Mouse (Mus musculus): Measurements from ENCODE around the gene Cd302. TPM values are rescaled to one million over a fixed set of nuclear protein-coding genes. Genes with fewer than 3 reads are reported as not detected.
A peak's percentile ranks its signal among the peaks of the same experiment; 100 is the strongest.

Gene Cd302
- total RNA-seq, 2 experiments from 2014 or later: 19.1 to 19.6 TPM

GRCm38 (mm10) chr2:60260621-60261350 is 23.5 kb downstream of the Cd302 start:
- intact Hi-C loops (cut with DNase I): no loop called here
- no peak for DNase-seq (ENCODE audit: low spot score in 2 of 2)

GRCm38 (mm10) chr2:60259186-60259585 is 25.1 kb downstream of the Cd302 start:
- intact Hi-C loops (cut with DNase I): loop anchor here (10.0 kb wide), 1 partner anchor 156 kb away; no protein-coding TSS in a partner anchor

GRCm38 (mm10) chr2:60256751-60257150 is 27.5 kb downstream of the Cd302 start:
- intact Hi-C loops (cut with DNase I): loop anchor here (10.0 kb wide), 1 partner anchor 158 kb away; no protein-coding TSS in a partner anchor
- DNase-seq (ENCODE audit: low spot score in 2 of 2): no peak

More at GRCm38 (mm10) chr2:60259186-60259585, 25.1 kb downstream of the Cd302 start:
- no peak for DNase-seq (ENCODE audit: low spot score in 2 of 2)

GRCm38 (mm10) chr2:60253506-60253905 is 30.8 kb downstream of the Cd302 start:
- intact Hi-C loops (cut with DNase I): loop anchor here (2.0 to 10.0 kb wide), 3 partner anchors 41 to 161 kb away; no protein-coding TSS in a partner anchor
- DNase-seq (ENCODE audit: low spot score in 2 of 2): peak in 1 of 2 experiments; percentile 90

- no peak for DNase-seq (ENCODE audit: low spot score in 2 of 2)
- intact Hi-C loops (cut with DNase I): loop anchor here (2.0 to 10.0 kb wide), 3 partner anchors 40 to 162 kb away; no protein-coding TSS in a partner anchor
These were observed 31.5 kb downstream of the Cd302 start for GRCm38 (mm10) chr2:60252782-60253181.

GRCm38 (mm10) chr2:60234506-60234905 is 49.8 kb downstream of the Cd302 start:
- no peak for DNase-seq (ENCODE audit: low spot score in 2 of 2)
- intact Hi-C loops (cut with DNase I): no loop called here

GRCm38 (mm10) chr2:60233147-60233546 is 51.1 kb downstream of the Cd302 start:
- intact Hi-C loops (cut with DNase I): no loop called here
- no peak for DNase-seq (ENCODE audit: low spot score in 2 of 2)

GRCm38 (mm10) chr2:60230361-60230760 is 53.9 kb downstream of the Cd302 start:
- no peak for DNase-seq (ENCODE audit: low spot score in 2 of 2)
- intact Hi-C loops (cut with DNase I): no loop called here

- DNase-seq (ENCODE audit: low spot score in 2 of 2): no peak
- intact Hi-C loops (cut with DNase I): no loop called here
These were observed 55.8 kb downstream of the Cd302 start for GRCm38 (mm10) chr2:60228470-60228869.

GRCm38 (mm10) chr2:60223489-60223888 is 60.8 kb downstream of the Cd302 start:
- intact Hi-C loops (cut with DNase I): no loop called here
- no peak for DNase-seq (ENCODE audit: low spot score in 2 of 2)

GRCm38 (mm10) chr2:60221954-60222353 is 62.3 kb downstream of the Cd302 start:
- intact Hi-C loops (cut with DNase I): no loop called here
- no peak for DNase-seq (ENCODE audit: low spot score in 2 of 2)

- intact Hi-C loops (cut with DNase I): no loop called here
- DNase-seq (ENCODE audit: low spot score in 2 of 2): no peak
These were observed 63.1 kb downstream of the Cd302 start for GRCm38 (mm10) chr2:60221236-60221635.

- intact Hi-C loops (cut with DNase I): no loop called here
- no peak for DNase-seq (ENCODE audit: low spot score in 2 of 2)
These were observed 66.7 kb downstream of the Cd302 start for GRCm38 (mm10) chr2:60217620-60218019.

- DNase-seq (ENCODE audit: low spot score in 2 of 2): no peak
- intact Hi-C loops (cut with DNase I): no loop called here
These were observed 67.6 kb downstream of the Cd302 start for GRCm38 (mm10) chr2:60216547-60217153.

- DNase-seq (ENCODE audit: low spot score in 2 of 2): no peak
- intact Hi-C loops (cut with DNase I): loop anchor here (5.0 kb wide), 1 partner anchor 38 kb away; no protein-coding TSS in a partner anchor
These were observed 69.6 kb downstream of the Cd302 start for GRCm38 (mm10) chr2:60214683-60215082.

- intact Hi-C loops (cut with DNase I): loop anchor here (5.0 kb wide), 1 partner anchor 40 kb away; no protein-coding TSS in a partner anchor
- no peak for DNase-seq (ENCODE audit: low spot score in 2 of 2)
These were observed 71.8 kb downstream of the Cd302 start for GRCm38 (mm10) chr2:60212488-60212887.

GRCm38 (mm10) chr2:60210821-60211220 is 73.5 kb downstream of the Cd302 start:
- intact Hi-C loops (cut with DNase I): loop anchor here (5.0 kb wide), 1 partner anchor 41 kb away; no protein-coding TSS in a partner anchor

GRCm38 (mm10) chr2:60209703-60210651 is 74.3 kb downstream of the Cd302 start, which contains the start of the genes Baz2b and March7:
Gene Baz2b (minus strand): TSS chr2:60209839.
Gene March7 (plus strand): TSS chr2:60209887.
- peak; percentile 82 to 86 for DNase-seq (ENCODE audit: low spot score in 2 of 2)
- intact Hi-C loops (cut with DNase I): loop anchor here (2.0 to 5.0 kb wide), 2 partner anchors 42 to 85 kb away; no protein-coding TSS in a partner anchor

More at GRCm38 (mm10) chr2:60210821-60211220, 73.5 kb downstream of the Cd302 start:
- peak in 1 of 2 experiments; percentile 20 for DNase-seq (ENCODE audit: low spot score in 2 of 2)

- intact Hi-C loops (cut with DNase I): loop anchor here (2.0 kb wide), 1 partner anchor 84 kb away; no protein-coding TSS in a partner anchor
- DNase-seq (ENCODE audit: low spot score in 2 of 2): peak in 1 of 2 experiments; percentile 49
These were observed 75.1 kb downstream of the Cd302 start for GRCm38 (mm10) chr2:60209122-60209611.
